Mouse (Mus musculus) skeletal muscle tissue, postnatal 0 days (tissue): Measurements from ENCODE around the gene Fto. TPM values are rescaled to one million over a fixed set of nuclear protein-coding genes. Genes with fewer than 3 reads are reported as not detected.

Experiments
- polyA plus RNA-seq: library from polyadenylated mRNA; unstranded; fragments of >200 nt; fragmentation: Nextera tagmentation; extraction: Ambion mirVana; gene quantifications from 2 replicates; pipeline ENCODE4 v1.2.1, GENCODE M21; 2015

Gene Fto
- 62.3 and 64.6 TPM in 2 replicates for polyA plus RNA-seq

GRCm38 (mm10) chr8:91312835-91313832, at the start of gene Fto, which contains the start of gene Rpgrip1l:
Gene Fto, plus strand, starts transcription at chr8:91313525.
Gene Rpgrip1l, minus strand, starts transcription at chr8:91313262.

Other genes with a start within 250 kb of the Fto start
- 8.6 and 8.7 TPM in 2 replicates for gene Rbl2, start 243.5 kb upstream of the Fto start, polyA plus RNA-seq
- gene Aktip, start 113.5 kb upstream of the Fto start, polyA plus RNA-seq, result 46.8 and 47.9 TPM in 2 replicates
- gene Rpgrip1l, start 263 bp upstream of the Fto start, polyA plus RNA-seq, result 2.6 and 3.2 TPM in 2 replicates